Mouse (Mus musculus): Measurements from ENCODE around the gene Nmur1. TPM values are rescaled to one million over a fixed set of nuclear protein-coding genes. Genes with fewer than 3 reads are reported as not detected.
"Not testable (repeated sequence)": the region's sequence is repeated elsewhere in the genome, so short reads cannot be mapped to it uniquely, and the experiment has no call there.

The Nmur1 gene
- polyA plus RNA-seq, 1 experiment from 2014 or later = not detected

DNA sequence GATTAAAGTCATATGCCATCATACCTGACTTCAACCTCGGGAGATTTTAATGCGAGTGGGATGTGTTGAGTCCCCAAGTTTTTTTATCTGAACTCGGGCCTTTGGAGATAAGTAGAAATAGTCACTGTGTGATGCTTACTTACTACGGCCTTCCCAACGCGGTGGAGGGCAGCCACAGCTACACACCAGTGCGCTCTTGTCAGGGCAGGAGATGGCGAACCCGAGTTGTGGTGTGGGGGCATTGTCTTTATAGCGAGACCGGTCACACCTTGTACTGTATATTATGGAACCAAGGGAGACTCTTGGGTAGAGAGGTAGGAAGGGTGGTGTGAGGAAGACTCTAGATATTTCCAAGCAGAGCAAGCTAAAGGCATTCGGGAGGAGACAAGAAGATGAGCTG, 65.6 kb downstream of the Nmur1 start:
- no peak for DNase-seq (ENCODE audit: low spot score)

DNA sequence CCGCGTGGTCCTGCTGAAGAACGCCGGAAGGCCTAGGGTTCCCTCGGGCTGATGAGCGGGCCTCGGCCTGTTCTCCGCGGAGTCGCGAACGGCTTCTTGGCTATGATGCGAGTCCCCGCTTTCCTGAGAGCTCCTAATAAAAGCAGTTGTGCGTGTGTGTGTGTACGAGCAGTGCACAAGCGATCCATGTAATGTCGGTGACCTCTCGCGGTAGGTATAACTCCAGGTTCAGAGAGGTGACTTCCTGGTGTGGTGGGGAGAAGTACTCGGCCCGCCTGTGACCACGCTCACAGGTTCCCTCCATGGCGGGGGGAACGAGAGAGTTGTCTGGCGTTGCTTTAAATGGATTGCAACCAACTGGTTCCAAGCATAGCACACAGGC, 66.2 kb downstream of the Nmur1 start:
- no peak for DNase-seq (ENCODE audit: low spot score)

DNA sequence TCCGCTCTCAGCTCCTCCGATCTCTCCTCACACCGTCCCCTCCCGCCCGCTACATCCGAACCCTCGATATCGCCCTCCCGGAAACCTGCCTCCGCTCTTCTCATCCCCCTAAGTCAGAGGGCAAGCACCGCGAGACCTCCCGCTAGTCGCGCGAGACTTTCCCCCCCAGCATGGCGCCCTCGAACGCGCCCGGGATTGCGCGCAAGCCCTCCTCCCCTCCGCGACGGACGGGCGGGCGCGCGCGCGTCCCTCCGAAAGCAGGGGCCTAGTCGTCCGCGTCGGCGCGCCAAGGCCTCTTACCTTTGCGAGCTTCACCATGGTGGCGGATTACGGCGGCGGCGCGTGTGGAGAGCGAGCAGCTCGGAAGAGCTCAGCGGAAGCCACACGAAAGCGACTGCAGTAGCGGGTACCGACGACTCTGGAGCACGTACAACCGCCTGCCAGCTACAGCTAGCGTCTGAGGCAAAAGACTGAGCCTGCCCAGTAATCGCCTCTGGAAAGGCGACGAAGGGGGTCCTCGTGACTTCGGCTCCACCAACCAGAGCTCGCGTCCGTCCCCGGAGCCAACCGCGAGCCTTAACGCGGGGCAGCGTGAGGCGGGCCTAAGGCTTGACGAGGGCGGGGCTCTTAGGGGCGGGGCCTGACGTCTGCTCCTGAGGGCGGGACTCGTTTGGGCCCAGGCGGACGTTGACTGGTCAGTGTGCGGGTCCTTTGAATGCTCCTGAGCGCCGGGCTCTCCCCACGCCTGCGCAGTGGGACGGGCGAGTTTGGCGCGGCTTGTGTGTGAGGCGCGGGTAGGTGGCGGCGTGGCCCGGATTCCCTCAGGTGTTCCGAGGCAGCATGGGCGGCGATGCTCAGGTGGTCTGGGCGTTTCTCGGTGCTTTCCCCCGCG, 66.9 kb downstream of the Nmur1 start, which contains the start of gene Ncl:
Gene Ncl, minus strand, starts transcription at position 495 of the 892 bp plus-strand sequence.
- peak; percentile 98 for DNase-seq (ENCODE audit: low spot score)

DNA sequence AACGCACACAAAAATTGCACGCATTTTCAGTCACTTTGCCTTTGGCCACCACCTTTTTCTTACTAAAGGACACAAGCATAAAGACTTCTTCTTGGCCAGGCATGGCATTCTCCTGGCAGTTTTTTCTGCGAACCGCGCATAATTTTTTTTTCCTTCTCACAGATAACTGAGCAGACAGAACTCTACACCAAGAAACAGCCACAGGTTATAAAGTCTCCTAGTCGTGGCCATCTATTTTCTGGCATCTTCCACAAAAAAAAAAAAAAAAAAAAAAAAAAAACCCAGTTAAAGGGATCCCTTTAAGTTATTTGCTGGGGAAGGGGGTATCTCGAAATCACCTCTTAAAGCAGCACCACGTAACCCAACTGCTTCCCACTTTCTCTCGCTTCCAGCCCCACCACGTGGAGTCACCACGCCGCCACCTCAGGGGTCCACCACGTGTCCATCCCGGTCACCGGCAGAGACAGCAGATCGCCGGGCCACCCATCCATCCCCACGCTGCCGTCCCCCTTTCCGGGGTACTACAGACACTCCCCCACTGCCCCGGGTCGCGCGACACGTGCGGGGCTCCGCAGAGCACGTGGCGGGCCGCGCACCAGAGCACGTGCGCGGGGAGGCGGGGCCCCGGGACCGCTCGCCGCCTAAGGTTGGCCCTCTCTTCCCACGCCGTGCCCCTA, 67.7 kb downstream of the Nmur1 start:
- no peak for DNase-seq (ENCODE audit: low spot score)

DNA sequence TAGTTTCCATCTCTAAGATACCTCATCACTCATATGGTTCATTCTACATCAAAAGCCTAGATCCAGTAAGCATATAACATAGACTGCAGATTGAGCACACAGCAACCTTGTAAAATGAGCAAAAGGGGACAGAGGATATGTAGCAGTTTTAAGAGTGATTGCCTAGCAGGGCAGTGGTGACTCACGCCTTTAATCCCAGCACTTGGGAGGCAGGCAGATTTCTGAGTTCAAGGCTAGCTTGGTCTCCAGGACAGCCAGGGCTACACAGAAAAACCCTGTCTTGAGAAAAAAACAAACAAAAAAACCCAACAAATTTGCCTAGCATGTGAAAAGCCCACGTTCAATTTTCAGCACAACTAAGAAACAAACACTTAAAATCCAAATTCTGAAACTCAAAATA, 71.8 kb downstream of the Nmur1 start:
- no peak for DNase-seq (ENCODE audit: low spot score)

DNA sequence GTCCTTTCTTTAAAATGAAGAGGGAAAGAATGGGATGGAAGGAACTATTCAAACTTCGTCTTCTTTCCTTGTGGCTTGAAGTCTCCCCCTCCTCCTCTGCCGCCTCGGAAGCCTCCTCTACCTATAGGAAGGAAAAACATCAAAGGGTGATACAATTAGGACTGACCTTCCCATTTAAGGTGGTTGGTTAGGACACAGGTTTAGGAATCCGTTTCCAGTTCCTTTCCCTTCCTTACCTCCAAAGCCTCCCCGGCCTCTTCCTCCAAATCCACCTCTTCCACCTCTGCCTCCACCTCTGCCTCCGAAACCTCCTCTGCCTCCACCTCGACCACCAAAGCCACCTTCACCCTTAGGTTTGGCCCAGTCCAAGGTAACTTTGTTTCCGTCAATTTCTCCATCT, 75.5 kb downstream of the Nmur1 start:
- DNase-seq (ENCODE audit: low spot score) = no peak

DNA sequence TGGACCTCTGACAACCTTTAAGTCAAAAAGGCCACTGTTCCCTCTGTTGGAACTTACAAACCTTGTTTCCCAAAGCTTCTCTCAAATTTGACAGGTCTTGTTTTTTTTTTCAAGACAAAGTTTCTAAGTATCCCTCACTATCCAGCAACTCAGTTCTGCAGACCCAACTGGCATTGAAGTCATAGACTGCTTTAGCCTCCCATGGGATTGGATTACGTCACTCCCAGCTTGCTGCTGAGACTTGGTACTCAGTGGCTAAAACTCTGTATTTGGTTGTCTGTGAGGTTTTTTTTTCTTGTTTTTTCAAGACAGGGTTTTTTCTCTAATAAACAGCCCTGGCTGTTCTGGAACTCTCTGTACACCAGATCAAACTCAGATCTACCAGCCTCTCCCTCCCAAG, 76.3 kb downstream of the Nmur1 start:
- DNase-seq (ENCODE audit: low spot score) = no peak

DNA sequence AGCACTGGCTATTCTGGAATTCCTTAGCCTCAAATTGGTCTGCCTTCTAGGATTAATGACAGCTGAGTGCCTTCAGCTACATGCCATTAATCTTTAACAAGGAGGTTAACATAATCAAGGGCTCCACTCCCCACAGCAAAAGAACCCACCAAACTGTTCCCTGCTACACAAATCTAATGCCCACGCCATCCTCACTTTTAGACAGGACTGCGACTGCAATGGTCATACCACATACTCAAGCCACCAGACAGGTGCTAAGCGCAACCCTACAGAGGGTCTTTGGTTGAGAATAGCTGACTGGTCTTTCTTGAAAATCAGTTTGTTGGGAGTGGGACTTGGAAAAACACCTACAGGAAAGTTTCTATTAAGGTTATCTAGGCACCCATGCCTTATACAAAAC, 76.8 kb downstream of the Nmur1 start:
- no peak for DNase-seq (ENCODE audit: low spot score)

DNA sequence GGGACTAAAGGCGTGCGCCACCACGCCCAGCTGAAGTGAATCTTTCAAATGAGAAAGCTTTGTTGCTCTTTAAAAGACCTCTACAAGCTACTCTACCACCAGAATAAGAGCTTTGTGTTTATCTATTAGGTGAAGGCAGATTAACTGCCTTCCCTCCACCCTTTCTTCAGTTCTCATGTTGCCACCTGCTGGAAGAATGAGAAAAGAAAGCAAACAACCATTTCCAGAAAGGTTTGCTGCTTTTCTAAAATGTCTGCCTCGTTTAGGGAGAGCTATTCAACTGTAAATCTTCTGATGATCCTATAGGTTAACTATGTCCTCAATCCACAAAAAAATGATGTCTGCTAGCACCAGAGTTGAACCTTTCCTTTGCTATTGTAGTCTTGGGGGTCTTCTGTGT, 77.2 kb downstream of the Nmur1 start:
- DNase-seq (ENCODE audit: low spot score) = no peak

DNA sequence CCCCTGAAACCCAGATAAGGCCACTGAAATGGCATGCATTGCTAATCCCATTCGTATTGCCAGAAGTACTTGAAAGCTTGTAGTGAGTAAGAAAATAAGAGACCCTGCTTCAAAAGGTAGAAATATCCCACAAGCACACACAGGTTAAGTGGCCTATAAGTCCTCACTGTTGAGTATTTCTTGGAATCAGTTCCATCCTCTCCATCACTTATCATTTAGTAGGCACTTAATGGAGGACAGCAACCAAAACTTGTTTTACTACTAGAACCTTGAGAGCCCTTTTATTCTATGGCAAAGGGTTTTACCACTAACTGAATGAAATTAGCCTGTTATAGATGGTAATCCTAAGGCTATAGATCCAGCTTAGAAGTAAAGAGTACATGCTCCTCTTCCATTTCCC, 77.9 kb downstream of the Nmur1 start:
- DNase-seq (ENCODE audit: low spot score) = no peak

DNA sequence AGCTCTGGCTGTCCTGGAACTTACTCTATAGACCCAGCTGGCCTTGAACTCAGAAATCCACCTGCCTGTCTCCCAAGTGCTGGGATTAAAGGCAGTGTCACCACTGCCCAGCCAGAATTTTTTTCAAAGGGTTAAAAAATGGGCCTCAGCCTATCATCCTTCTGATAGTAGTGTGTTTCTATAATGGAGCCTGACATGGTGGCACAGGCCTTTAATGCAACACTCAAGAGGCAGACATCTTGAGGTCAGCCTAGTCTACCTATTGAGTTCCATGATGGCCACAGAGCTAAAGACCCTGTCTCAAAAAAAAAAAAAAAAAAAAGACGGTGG, 78.3 kb downstream of the Nmur1 start:
- no peak for DNase-seq (ENCODE audit: low spot score)

DNA sequence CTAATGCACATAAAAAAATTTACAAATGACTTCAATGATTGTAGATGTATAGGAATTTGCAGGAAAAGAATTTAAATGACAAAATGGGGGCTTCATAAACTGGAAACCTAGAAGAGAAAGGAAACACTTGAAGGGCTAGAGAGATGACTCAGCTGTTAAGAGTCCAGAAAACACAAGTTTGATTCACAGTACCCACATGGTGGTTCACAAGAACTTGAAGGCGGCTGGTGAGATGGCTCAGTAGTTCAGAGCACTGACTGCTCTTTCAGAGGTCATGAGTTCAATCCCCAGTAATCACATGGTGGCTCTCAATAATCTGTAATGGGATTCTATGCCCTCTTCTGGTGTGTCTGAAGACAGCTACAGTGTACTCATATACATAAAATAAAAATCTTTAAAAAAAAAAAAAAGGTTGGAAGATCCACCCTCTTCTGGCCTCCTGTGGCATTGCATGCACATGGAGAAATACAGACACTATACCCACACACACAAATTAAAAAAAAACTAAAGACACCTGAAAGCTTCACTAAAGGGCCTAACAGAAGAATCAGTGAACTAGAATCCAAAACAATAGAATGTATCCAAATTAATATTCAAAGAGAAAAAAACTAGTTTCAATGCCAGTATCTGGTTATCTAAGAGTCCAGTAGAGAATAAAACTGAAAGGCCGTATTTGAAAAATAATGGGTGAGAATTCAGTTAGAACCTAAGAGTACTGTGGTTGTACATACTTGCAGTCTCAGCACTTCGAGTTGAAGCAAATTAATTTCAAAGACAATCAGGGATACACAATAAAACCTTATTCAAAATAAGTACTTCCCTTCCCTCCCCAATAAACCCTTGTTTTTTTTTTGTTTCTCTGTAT, 78.9 kb downstream of the Nmur1 start:
- no peak for DNase-seq (ENCODE audit: low spot score)

DNA sequence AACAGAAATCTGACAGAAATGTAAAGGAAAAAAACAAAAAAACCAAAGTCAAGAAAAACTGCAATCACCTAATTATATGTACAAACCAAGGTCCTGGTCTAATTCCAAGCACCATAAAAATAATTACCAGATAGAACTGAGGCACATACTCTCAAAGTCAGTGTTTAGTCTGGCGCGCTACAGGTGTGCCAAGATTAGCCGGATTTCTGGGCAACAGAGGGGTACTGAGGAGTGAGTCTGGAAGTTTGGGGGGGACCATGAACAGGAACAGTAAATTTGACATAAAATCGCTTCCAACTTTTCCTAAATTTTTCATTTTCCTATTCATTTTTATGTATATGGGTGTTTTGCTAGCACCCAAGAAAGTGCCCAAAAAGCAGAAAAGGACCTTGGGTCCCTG, 80.1 kb downstream of the Nmur1 start:
- DNase-seq (ENCODE audit: low spot score) = no peak

DNA sequence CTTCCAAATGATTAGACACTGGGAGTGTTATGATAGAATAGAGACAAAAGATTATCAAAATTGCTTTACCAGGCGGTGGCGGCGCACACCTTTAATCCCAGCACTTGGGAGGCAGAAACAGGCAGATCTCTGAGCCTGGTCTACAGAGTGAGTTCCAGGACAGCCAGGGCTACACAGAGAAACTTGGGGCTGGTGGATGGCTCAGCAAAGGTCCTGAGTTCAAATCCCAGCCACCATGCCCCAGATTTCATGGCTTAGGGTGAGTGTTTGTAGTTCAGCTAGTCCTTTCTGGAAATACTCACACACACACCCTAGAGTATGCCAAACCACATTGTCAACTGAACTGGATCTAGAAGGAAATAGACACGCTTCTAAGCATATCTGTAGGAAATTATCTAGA, 81.0 kb downstream of the Nmur1 start:
- DNase-seq (ENCODE audit: low spot score) = no peak

DNA sequence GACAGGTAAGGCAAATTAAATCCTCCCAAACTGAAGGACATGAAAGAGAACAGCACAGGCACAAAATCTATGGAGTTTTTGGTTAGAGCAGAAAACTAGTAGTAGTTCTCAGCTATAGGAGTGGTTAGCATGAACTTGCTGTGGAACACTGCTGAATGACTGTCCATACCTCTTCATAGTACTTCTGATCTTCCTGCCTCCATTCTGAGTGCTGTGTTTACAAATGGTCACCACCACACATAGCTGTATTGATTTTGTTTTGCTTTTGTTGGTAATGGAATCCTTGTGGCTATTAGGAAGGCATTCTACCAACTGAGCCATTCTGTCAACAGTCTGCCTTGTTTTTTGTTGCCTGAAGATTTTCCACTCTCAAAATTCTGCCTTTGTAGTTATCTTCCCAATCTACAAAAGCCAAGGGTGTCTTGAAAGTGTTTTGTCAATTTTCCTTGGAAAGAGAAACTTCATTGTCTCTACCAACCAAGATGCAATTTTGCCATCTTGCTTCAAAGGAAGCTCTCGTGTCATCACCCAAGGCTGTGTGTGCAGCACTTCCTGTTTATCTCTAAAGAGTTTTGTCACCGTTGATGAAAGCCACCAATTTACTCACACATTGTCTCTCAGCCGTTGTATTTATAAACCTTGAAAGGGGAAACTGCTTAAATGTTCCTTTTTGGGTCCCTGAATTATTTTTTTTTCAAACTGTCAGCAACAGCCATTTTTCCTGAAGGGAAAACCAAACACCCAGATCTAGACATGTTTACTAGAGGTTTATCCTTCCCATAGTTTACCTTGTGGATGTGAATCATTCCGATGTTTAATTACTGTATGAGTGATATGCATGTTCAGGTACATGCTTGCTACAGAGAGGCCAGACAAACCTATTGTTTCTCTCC, 81.8 kb downstream of the Nmur1 start:
- peak; percentile 73 for DNase-seq (ENCODE audit: low spot score)

DNA sequence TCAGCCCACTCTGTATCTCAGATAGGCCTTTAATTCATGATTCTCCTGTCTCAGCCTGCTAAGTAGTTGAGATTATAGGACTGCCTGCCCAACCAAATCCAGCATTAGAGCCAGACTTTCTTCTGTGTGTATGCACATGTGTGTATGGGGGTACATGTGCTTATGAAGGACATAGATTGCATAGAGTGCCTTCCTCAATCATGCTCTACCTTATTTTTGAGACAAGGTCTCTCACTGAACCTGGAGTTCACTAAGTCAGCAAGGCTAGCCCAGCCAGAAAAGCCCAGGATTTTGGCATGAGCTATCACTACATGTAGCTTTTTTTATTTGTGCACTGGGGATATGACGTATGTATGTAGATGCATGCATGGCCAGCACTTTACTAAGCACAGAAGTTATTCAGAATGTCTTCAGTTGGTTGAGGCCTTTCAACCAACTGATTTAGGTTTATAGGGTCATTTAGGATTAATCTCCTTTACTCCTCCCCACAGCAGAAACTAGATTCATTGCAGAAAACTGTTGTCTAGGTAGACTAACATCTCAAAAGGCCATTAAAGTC, 82.9 kb downstream of the Nmur1 start:
- no peak for DNase-seq (ENCODE audit: low spot score)

DNA sequence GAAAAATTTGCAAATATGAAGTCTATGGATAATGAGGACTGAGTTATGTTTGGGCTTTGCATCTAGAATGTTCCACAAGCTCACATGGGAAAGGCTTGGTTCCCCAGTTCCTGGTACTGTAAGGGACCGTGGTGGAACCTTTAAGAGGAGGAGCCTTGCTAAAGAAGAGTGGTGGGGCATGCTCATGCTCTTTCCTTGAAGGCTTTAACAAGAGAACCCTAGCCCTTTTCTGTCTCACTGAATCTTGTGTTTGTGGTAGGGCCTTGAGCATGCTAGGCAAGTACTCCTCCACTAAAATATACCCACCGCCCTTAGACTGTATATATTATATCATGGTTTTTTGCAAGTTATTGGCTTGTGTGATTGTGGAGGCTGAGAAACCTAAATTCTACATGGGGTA, 83.7 kb downstream of the Nmur1 start:
- no peak for DNase-seq (ENCODE audit: low spot score)

DNA sequence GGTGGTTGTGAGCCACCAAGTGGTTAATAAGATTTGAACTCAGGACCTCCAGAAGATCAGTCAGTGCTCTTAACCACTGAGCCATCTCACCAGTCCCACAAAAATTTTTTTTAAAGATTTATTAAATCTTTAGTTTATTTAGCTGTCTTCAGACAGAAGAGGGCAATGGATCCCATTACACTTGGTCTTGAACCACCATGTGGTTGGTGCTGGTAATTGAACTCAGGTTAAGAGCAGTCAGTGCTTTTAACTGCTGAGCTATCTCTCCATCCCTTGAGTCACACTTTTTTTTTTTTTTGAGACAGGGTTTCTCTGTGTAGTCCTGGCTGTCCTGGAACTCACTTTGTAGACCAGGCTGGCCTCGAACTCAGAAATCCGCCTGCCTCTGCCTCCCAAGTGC, 84.9 kb downstream of the Nmur1 start:
- DNase-seq (ENCODE audit: low spot score) = not testable (repeated sequence)

DNA sequence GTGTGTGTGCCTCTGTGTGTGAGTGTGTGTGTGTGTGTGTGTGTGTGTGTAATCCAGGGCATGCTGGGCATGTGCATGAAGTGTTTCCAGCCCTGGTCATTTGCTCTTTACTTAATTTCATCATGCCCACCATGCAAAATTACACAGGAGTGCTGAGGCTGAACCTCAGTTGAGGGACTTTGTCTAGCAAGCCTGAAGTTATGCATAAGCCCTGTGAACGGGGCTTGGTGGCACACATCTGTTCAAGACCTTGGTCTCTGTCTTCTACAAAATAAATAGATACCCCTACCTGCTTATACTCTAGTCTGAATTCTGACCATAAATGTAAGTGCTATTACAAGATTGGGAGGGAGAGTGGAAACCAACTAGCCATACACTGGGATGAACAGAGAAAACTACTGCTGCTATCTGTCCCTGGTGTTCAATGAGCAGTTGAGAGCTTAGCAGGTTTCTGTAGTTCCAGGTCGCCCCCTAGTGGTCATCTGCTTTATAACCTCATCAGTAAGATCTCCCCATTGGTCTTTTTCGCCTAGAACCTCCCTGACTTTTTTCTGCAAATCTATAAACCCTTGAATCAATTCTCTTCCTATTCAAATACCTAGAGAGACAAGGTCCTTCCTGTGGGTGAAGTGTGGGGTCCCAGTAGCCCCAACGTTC, 86.7 kb downstream of the Nmur1 start:
- peak; percentile 85 for DNase-seq (ENCODE audit: low spot score)

DNA sequence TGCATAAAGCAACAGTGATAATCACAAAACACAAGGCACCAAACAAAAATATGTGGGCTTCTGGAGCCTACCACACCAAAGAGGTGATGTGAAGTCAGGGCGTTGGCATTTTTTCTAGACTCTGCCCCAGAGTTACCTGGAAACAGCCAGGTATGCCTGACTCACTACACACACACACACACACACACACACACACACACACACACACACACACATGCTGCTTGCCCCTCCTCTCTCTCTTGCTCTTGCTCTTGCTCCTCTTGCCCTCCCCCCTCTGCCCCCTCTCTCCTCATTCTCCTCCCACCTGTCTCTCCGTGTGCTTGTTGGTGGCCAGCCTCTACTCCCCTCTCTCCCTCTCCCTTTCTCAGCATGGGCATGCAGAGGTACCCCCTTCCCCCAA, 89.7 kb downstream of the Nmur1 start:
- no peak for DNase-seq (ENCODE audit: low spot score)
